Mouse (Mus musculus): ENCODE results near the gene Gm10772. TPM values are rescaled to one million over a fixed set of nuclear protein-coding genes. Genes with fewer than 3 reads are reported as not detected.
"Not testable (repeated sequence)": the region's sequence is repeated elsewhere in the genome, so short reads cannot be mapped to it uniquely, and the experiment has no call there.

The Gm10772 gene
- total RNA-seq (2021): not detected in 2 replicates
- long read RNA-seq: 0 reads

DNA sequence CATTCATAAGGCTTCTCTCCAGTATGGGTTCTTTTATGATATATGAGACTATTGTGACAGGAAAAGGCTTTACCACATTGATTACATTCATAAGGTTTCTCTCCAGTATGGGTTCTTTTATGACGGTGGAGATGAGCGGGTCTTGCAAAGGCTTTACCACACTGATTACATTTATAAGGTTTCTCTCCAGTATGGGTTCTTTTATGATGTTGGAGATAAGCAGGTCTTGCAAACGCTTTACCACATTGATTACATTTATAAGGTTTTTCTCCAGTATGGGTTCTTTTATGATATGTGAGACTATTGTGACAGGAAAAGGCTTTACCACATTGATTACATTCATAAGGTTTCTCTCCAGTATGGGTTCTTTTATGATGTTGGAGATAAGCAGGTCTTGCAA is at the start of gene Gm10772:
Gene Gm10772, minus strand, starts transcription at position 101 of the 400 bp plus-strand sequence.
- not testable (repeated sequence) for DNase-seq

DNA sequence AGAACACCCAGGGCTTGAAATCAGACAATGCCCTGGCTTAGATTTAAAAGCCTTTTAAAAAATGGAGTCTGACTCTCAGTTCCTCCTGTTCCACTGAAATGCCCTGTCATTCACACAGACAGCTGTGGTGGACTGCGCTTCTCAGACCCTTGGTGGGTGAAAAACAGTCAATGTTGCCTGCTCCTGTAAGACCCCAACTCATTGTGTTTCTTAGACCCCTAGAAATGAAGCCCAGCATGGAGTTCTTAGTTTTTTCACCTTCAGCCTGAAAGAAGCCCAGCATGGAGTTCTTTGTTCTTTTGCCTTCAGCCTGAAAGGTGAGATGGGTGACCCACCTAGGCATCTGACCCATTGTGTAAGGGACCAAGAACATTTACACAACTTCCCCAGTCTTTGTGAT is 36.5 kb upstream of the Gm10772 start:
- DNase-seq: not testable (repeated sequence)

DNA sequence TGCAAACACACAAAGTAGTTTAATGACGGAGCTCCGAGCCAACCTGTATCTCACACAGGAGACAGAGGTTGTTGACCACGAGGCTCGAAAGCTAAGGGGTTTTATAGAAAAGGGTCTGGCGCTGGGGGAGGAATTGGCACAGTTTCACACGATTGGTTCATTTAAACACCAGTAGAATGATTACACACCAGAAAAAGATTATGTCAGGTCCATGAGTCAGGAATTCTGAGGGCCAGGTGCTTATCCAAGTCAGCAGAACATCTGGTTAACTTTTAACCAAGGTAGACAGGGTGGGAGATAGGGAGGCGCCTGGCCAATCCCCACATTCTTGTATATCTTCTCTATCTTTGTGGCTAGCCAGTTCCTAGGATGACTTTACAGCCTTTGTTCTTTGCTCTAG is 35.8 kb upstream of the Gm10772 start:
- DNase-seq: not testable (repeated sequence)

DNA sequence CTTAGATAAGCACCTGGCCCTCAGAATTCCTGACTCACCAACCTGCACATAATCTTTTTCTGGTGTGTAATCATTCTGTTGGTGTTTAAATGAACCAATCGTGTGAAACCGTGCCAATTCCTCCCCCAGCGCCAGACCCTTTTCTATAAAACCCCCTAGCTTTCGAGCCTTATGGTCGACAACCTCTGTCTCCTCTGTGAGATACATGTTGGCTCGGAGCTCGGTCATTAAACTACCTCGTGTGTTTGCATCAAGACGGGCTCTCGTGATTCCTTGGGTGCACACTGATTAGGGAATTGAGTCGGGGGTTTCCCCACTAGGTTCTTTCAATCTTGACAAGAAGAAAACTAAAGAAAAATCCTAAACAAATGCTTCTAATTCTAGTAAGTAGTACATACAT is 13.0 kb downstream of the Gm10772 start:
- no peak for DNase-seq

DNA sequence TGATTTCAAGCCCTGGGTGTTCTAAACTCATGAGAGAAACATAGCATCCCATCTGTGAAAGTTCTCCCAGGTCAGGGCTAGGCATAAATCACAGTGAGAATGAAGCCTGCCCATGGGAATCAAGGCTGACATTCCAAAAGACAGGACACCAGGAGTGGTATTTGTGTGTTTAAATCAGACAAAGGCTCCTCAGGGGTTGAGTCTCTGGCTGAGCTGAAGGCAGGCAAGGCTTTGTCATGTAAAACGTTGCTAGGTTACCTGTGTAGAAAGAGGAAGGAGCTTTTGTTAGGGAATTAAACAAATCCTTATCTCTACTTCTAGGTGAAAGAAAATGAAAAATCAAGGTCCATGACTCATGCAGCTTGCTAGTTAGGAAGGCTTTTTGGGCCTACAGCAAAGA is 13.6 kb downstream of the Gm10772 start:
- not testable (repeated sequence) for DNase-seq

DNA sequence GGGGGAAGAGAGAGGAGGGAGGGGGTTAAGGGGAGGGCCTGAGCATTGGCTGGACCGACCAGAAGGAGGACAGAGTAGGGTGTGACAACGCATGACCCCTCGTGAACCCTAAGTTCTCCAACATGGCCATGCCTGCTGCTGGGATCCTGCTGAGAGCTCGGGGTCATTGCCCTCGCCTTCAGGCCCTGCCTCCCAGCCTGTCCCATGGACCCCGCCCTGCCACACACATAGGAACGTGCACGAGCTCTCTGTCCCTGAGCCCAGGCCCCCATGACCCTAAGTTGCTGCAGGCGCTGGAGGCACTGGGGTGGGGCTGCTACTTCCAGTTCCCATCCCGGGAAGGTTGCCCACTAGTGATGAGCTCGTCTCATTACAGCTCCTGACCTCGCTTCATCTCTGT is 48.2 kb downstream of the Gm10772 start:
- DNase-seq: not testable (repeated sequence)

Other genes starting within 250 kb of the Gm10772 start
- gene Gm10324, start 108.0 kb downstream of the Gm10772 start, total RNA-seq (2021): not detected in 2 replicates
- not detected in 2 replicates for gene 2410141K09Rik, start 213.5 kb upstream of the Gm10772 start, total RNA-seq (2021)

Data from adrenal gland, postnatal 25 days (tissue).